Mouse (Mus musculus) thymus, postnatal 25 days (tissue): ENCODE measurements at regions not wholly inside any gene's neighbourhood (a gene's known extent, or its start where the extent isn't known, plus 50 kb on each side); places are given as distances from the start of the nearest gene placed in this dataset.
A peak's percentile ranks its signal among the peaks of the same experiment; 100 is the strongest.

Source experiments
- DNase-seq: peaks from one replicate; pipeline ENCODE4 v3.0.0; 2022

- no peak for DNase-seq
Observed at GRCm38 (mm10) chr3:21973681-21974080, 102.8 kb upstream of the Tbl1xr1 start.

GRCm38 (mm10) chr3:21974766-21975165, 101.7 kb upstream of the Tbl1xr1 start:
- DNase-seq = no peak

GRCm38 (mm10) chr3:21977775-21978174, 98.7 kb upstream of the Tbl1xr1 start:
- no peak for DNase-seq

- DNase-seq = no peak
Observed at GRCm38 (mm10) chr3:21982991-21983390, 93.5 kb upstream of the Tbl1xr1 start.

- DNase-seq = no peak
Observed at GRCm38 (mm10) chr3:21983993-21984725, 92.3 kb upstream of the Tbl1xr1 start.

GRCm38 (mm10) chr3:21984807-21985206, 91.6 kb upstream of the Tbl1xr1 start:
- DNase-seq = no peak

GRCm38 (mm10) chr3:21986164-21986892, 90.1 kb upstream of the Tbl1xr1 start:
- no peak for DNase-seq

GRCm38 (mm10) chr3:21986893-21987250, 89.6 kb upstream of the Tbl1xr1 start:
- no peak for DNase-seq

- peak; percentile 46 for DNase-seq
Observed at GRCm38 (mm10) chr3:21987455-21988009, 88.9 kb upstream of the Tbl1xr1 start.

- peak; percentile 66 for DNase-seq
Observed at GRCm38 (mm10) chr3:21988010-21988531, 88.4 kb upstream of the Tbl1xr1 start.

- no peak for DNase-seq
Observed at GRCm38 (mm10) chr3:21990526-21990925, 85.9 kb upstream of the Tbl1xr1 start.

- DNase-seq = peak; percentile 57
Observed at GRCm38 (mm10) chr3:21991681-21992152, 84.7 kb upstream of the Tbl1xr1 start.

- DNase-seq = no peak
Observed at GRCm38 (mm10) chr3:21992203-21992602, 84.2 kb upstream of the Tbl1xr1 start.

GRCm38 (mm10) chr3:21993961-21994360, 82.5 kb upstream of the Tbl1xr1 start:
- no peak for DNase-seq

GRCm38 (mm10) chr3:21995566-21996391, 80.7 kb upstream of the Tbl1xr1 start:
- DNase-seq = peak; percentile 29

GRCm38 (mm10) chr3:21997387-21997786, 79.1 kb upstream of the Tbl1xr1 start:
- DNase-seq = no peak

- DNase-seq = no peak
Observed at GRCm38 (mm10) chr3:22005456-22005855, 71.0 kb upstream of the Tbl1xr1 start.

- DNase-seq = no peak
Observed at GRCm38 (mm10) chr3:22006113-22006512, 70.3 kb upstream of the Tbl1xr1 start.

GRCm38 (mm10) chr3:22006651-22007050, 69.8 kb upstream of the Tbl1xr1 start:
- DNase-seq = no peak

GRCm38 (mm10) chr3:22007736-22008135, 68.7 kb upstream of the Tbl1xr1 start:
- DNase-seq = no peak

GRCm38 (mm10) chr3:22008432-22008831, 68.0 kb upstream of the Tbl1xr1 start:
- DNase-seq = no peak

GRCm38 (mm10) chr3:22009898-22010699, 66.4 kb upstream of the Tbl1xr1 start:
- no peak for DNase-seq
